Mouse (Mus musculus): Measurements from ENCODE around the gene Ube3b.

GRCm38 (mm10) chr5:114444368-114444692 lies 63.9 kb downstream of the Ube3b start:
- TF ChIP-seq CTCF (IDR thresholded peaks at IDR 0.05; ENCODE audit: low read depth, low read length): no peak
- TF ChIP-seq POLR2A (IDR thresholded peaks at IDR 0.05; ENCODE audit: extremely low read depth, insufficient read depth, low read length): peak; percentile 86; the same call in 1 of the 2 replicates
